Mouse (Mus musculus): ENCODE measurements around the gene Art2b. TPM values are rescaled to one million over a fixed set of nuclear protein-coding genes. Genes with fewer than 3 reads are reported as not detected.
A peak's percentile ranks its signal among the peaks of the same experiment; 100 is the strongest.
"Not testable (repeated sequence)": the region's sequence is repeated elsewhere in the genome, so short reads cannot be mapped to it uniquely, and the experiment has no call there.

The Art2b gene
- polyA plus RNA-seq (2015; fragmentation: Nextera tagmentation; extraction: Ambion mirVana), result not detected in 2 replicates

DNA sequence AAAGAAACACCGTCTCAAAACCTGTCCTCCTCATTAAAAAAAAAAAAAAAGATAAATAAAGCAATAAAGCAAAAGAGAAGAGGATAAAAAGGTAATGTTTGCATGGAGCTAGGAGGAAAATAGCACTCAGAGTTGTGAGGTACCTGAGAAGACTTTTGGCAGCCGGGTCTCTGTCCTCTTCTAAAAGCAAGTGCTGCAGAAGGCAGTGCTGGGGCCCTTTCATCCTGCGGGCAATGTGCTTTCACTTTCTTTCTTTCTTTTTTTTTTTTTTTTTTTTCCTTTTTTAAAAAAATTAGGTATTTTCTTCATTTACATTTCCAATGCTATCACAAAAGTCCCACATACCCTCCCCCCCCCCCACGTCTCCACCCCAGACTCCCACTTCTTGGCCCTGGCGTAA is at the start of gene Art2b:
Gene Art2b (minus strand): TSS at position 193 of the 400 bp plus-strand sequence.
- no peak within 1 kb of the TSS for H3K4me3 ChIP-seq (replicated peaks; ENCODE audit: low read length)
- H3K9me3 ChIP-seq (ENCODE audit: control insufficient read depth, low read length), result no peaks in the 10 kb centered on the region
- no peak within 1 kb of the TSS for H3K27ac ChIP-seq (ENCODE audit: low read length)
- H3K4me1 ChIP-seq (replicated peaks; ENCODE audit: control insufficient read depth, insufficient read depth, low read length), result no peaks in the 10 kb centered on the region
- H3K9ac ChIP-seq (replicated peaks; ENCODE audit: low read depth, low read length), result no peak within 1 kb of the TSS
- H3K4me2 ChIP-seq (ENCODE audit: low read length), result no peak within 1 kb of the TSS
- H3K27me3 ChIP-seq (replicated peaks; ENCODE audit: control insufficient read depth, insufficient read depth, low read length), result no peaks in the 10 kb centered on the region
- WGBS, result 85% methylated on average over 5 of the region's 5 CpGs
- H3K36me3 ChIP-seq (ENCODE audit: control insufficient read depth, insufficient read depth), result no peaks in the 10 kb centered on the region
- no peak for ATAC-seq

DNA sequence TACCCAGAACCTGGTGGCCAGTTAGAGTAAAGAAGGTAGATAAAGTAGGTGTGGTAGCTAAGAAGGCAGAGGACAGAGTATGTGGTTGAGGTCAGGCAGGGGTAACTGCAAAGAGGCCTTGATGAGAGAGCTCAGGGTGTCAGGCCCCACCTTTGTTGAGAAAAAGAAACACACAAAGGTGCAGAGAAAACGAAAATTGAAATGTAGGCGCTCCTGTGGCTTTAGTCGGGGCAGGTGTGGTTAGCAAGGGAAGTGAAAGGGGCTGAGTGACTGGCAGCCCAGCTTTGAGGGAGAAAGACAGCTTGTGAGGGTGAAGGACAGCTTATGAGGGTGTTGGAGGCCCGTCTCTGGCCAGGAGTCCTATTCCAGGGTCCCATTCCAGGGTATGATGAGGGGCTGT is 49.1 kb upstream of the Art2b start:
- H3K9ac ChIP-seq (replicated peaks; ENCODE audit: low read depth, low read length), result no peak overlapping the region
- peaks cover 5% of the 10 kb centered on the region; the same call in 1 of the 2 replicates for H3K4me1 ChIP-seq (replicated peaks; ENCODE audit: control insufficient read depth, insufficient read depth, low read length)
- peak overlapping the region; percentile 73 for H3K27ac ChIP-seq (ENCODE audit: low read length)
- WGBS, result 93% methylated on average over 4 of the region's 4 CpGs
- ATAC-seq, result no peak
- H3K9me3 ChIP-seq (ENCODE audit: control insufficient read depth, low read length), result no peaks in the 10 kb centered on the region
- H3K36me3 ChIP-seq (ENCODE audit: control insufficient read depth, insufficient read depth), result no peaks in the 10 kb centered on the region
- no peak overlapping the region for H3K4me2 ChIP-seq (ENCODE audit: low read length)
- no peaks in the 10 kb centered on the region for H3K27me3 ChIP-seq (replicated peaks; ENCODE audit: control insufficient read depth, insufficient read depth, low read length)
- H3K4me3 ChIP-seq (replicated peaks; ENCODE audit: low read length), result no peak overlapping the region

DNA sequence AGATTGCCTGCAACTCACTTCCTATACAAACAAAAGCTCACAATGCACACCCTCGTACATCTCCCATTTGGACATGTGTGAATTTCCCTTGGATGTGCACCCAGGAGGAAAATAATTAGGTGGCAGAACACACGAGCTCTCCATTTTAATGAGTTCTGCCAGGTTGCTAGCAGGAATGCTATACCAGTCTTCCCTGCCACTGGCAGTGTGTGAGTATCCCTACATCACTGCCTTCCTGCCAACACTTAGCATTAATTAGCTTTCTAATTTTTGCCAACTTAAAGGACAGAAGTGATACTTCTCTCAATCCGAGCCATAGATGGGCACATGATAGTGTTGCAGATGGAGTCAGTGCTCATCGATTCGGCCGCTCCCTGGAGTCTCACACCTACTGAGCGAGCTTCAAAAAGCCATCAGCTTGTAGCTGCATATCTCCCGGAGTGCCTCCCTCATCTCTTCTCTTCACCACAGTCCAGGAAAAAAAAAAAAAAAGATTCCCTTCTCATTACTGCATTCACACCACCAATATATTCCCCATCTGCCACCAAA is 48.3 kb upstream of the Art2b start:
- H3K36me3 ChIP-seq (ENCODE audit: control insufficient read depth, insufficient read depth), result no peaks in the 10 kb centered on the region
- peak overlapping the region; percentile 7; the same call in 1 of the 2 replicates for H3K4me2 ChIP-seq (ENCODE audit: low read length)
- no peaks in the 10 kb centered on the region for H3K27me3 ChIP-seq (replicated peaks; ENCODE audit: control insufficient read depth, insufficient read depth, low read length)
- no peaks in the 10 kb centered on the region for H3K9me3 ChIP-seq (ENCODE audit: control insufficient read depth, low read length)
- peaks cover 5% of the 10 kb centered on the region; the same call in 1 of the 2 replicates for H3K4me1 ChIP-seq (replicated peaks; ENCODE audit: control insufficient read depth, insufficient read depth, low read length)
- WGBS, result 45% methylated on average over 8 of the region's 8 CpGs
- H3K4me3 ChIP-seq (replicated peaks; ENCODE audit: low read length), result no peak overlapping the region
- ATAC-seq, result peak; percentile 94
- no peak overlapping the region for H3K9ac ChIP-seq (replicated peaks; ENCODE audit: low read depth, low read length)
- H3K27ac ChIP-seq (ENCODE audit: low read length), result peak overlapping the region; percentile 73

- H3K9me3 ChIP-seq (ENCODE audit: control insufficient read depth, low read length), result no peaks in the 10 kb centered on the region
- ATAC-seq, result no peak
- H3K4me3 ChIP-seq (replicated peaks; ENCODE audit: low read length), result no peak overlapping the region
- no peak overlapping the region for H3K27ac ChIP-seq (ENCODE audit: low read length)
- H3K27me3 ChIP-seq (replicated peaks; ENCODE audit: control insufficient read depth, insufficient read depth, low read length), result no peaks in the 10 kb centered on the region
- no peak overlapping the region for H3K9ac ChIP-seq (replicated peaks; ENCODE audit: low read depth, low read length)
- whole genome bisulfite sequencing, result 38% methylated on average over 2 of the region's 2 CpGs
- no peaks in the 10 kb centered on the region for H3K36me3 ChIP-seq (ENCODE audit: control insufficient read depth, insufficient read depth)
- H3K4me2 ChIP-seq (ENCODE audit: low read length), result no peak overlapping the region
- H3K4me1 ChIP-seq (replicated peaks; ENCODE audit: control insufficient read depth, insufficient read depth, low read length), result peaks cover 1% of the 10 kb centered on the region; the same call in 1 of the 2 replicates
These were observed 43.1 kb upstream of the Art2b start for GRCm38 (mm10) chr7:101628481-101628880.

DNA sequence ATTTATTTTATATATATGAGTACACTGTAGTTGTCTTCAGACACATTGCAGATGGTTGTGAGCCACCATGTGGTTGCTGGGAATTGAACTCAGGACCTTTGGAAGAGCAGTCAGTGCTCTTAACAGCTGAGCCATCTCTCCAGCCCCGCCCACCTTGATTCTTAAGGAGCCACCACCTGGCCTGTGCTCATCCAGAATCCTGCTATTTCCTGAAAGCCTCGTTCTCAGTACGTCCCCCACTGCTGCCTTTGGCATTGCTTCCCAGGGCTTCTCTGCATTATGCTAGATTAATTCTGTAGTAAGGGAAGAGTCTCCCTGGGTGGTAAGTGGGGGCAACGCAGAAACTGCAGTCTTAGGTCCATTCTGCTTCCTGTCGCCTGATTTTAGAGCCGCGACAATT is 41.8 kb upstream of the Art2b start:
- H3K27ac ChIP-seq (ENCODE audit: low read length); ATAC-seq; H3K4me3 ChIP-seq (replicated peaks; ENCODE audit: low read length); H3K4me2 ChIP-seq (ENCODE audit: low read length); H3K9me3 ChIP-seq (ENCODE audit: control insufficient read depth, low read length); H3K4me1 ChIP-seq (replicated peaks; ENCODE audit: control insufficient read depth, insufficient read depth, low read length); H3K36me3 ChIP-seq (ENCODE audit: control insufficient read depth, insufficient read depth); H3K9ac ChIP-seq (replicated peaks; ENCODE audit: low read depth, low read length); H3K27me3 ChIP-seq (replicated peaks; ENCODE audit: control insufficient read depth, insufficient read depth, low read length): not testable (repeated sequence)
- 52% methylated on average over 7 of the region's 7 CpGs for WGBS

- 82% methylated on average over 6 of the region's 6 CpGs for WGBS
- H3K9ac ChIP-seq (replicated peaks; ENCODE audit: low read depth, low read length), result no peak overlapping the region
- H3K4me1 ChIP-seq (replicated peaks; ENCODE audit: control insufficient read depth, insufficient read depth, low read length), result no peaks in the 10 kb centered on the region; the same call in 1 of the 2 replicates
- H3K4me2 ChIP-seq (ENCODE audit: low read length), result no peak overlapping the region
- no peaks in the 10 kb centered on the region for H3K36me3 ChIP-seq (ENCODE audit: control insufficient read depth, insufficient read depth)
- H3K9me3 ChIP-seq (ENCODE audit: control insufficient read depth, low read length), result no peaks in the 10 kb centered on the region
- no peaks in the 10 kb centered on the region for H3K27me3 ChIP-seq (replicated peaks; ENCODE audit: control insufficient read depth, insufficient read depth, low read length)
- H3K27ac ChIP-seq (ENCODE audit: low read length), result no peak overlapping the region
- no peak overlapping the region for H3K4me3 ChIP-seq (replicated peaks; ENCODE audit: low read length)
- no peak for ATAC-seq
These were observed 38.9 kb upstream of the Art2b start for GRCm38 (mm10) chr7:101624283-101624682.

DNA sequence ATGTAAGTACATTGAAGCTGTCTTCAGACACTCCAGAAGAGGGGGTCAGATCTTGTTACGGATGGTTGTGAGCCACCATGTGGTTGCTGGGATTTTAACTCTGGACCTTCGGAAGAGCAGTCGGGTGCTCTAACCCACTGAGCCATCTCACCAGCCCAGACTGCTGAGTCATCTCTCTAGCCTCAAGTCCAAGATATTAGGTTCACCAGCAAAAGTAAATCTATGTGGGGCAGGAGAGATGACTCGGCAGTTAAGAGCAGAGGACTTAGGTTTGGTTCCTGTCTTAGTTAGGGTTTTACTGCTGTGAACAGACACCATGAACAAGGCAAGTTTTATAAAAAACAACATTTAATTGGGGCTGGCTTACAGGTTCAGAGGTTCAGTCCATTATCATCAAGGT is 36.5 kb upstream of the Art2b start:
- H3K9ac ChIP-seq (replicated peaks; ENCODE audit: low read depth, low read length); H3K9me3 ChIP-seq (ENCODE audit: control insufficient read depth, low read length); H3K4me2 ChIP-seq (ENCODE audit: low read length); H3K27ac ChIP-seq (ENCODE audit: low read length); H3K27me3 ChIP-seq (replicated peaks; ENCODE audit: control insufficient read depth, insufficient read depth, low read length); ATAC-seq; H3K4me1 ChIP-seq (replicated peaks; ENCODE audit: control insufficient read depth, insufficient read depth, low read length); H3K36me3 ChIP-seq (ENCODE audit: control insufficient read depth, insufficient read depth); H3K4me3 ChIP-seq (replicated peaks; ENCODE audit: low read length): not testable (repeated sequence)
- 92% methylated on average over 4 of the region's 4 CpGs for WGBS

DNA sequence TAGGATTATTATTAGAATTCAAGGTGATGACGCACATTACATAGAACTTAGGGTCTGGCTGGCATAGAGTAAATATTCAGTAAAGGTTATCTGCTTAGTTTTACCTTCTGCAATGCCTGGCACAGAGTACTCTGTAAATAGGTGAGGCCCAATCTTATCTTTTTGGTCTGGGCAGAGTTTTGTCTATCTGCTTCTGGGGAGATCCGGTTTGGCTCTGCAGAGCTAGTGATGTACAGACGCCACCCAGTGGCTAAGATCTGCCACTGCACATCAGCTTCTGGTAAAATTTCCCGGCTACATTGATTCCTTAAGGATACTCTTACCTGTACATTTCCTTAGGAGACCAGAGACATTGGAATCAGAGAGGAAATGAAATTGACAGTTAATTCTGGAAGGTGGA is 35.0 kb upstream of the Art2b start:
- Histone ChIP-seq H3K4me1 (replicated peaks; ENCODE audit: control insufficient read depth, insufficient read depth, low read length) (no peaks in the 10 kb centered on the region; the same call in 1 of the 2 replicates), H3K36me3 (ENCODE audit: control insufficient read depth, insufficient read depth) (no peaks in the 10 kb centered on the region), H3K27me3 (replicated peaks; ENCODE audit: control insufficient read depth, insufficient read depth, low read length) (no peaks in the 10 kb centered on the region), H3K4me3 (replicated peaks; ENCODE audit: low read length) (no peak overlapping the region), H3K4me2 (ENCODE audit: low read length) (no peak overlapping the region), H3K9ac (replicated peaks; ENCODE audit: low read depth, low read length) (no peak overlapping the region), H3K9me3 (ENCODE audit: control insufficient read depth, low read length) (no peaks in the 10 kb centered on the region), H3K27ac (ENCODE audit: low read length) (no peak overlapping the region)
- 28% methylated on average over 4 of the region's 4 CpGs for WGBS
- ATAC-seq, result no peak

- Histone ChIP-seq H3K36me3 (ENCODE audit: control insufficient read depth, insufficient read depth) (no peaks in the 10 kb centered on the region), H3K4me3 (replicated peaks; ENCODE audit: low read length) (no peak overlapping the region), H3K9me3 (ENCODE audit: control insufficient read depth, low read length) (no peaks in the 10 kb centered on the region), H3K9ac (replicated peaks; ENCODE audit: low read depth, low read length) (no peak overlapping the region), H3K4me1 (replicated peaks; ENCODE audit: control insufficient read depth, insufficient read depth, low read length) (no peaks in the 10 kb centered on the region), H3K27me3 (replicated peaks; ENCODE audit: control insufficient read depth, insufficient read depth, low read length) (no peaks in the 10 kb centered on the region), H3K4me2 (ENCODE audit: low read length) (no peak overlapping the region), H3K27ac (ENCODE audit: low read length) (no peak overlapping the region)
- WGBS, result 77% methylated on average over 7 of the region's 7 CpGs
- ATAC-seq, result no peak
These were observed 32.9 kb upstream of the Art2b start for GRCm38 (mm10) chr7:101618273-101618672.

Measured in forebrain, embryonic 16.5 days (tissue).